Mouse (Mus musculus) ES-Bruce4 (cell line): ENCODE data around the gene Mga. TPM values are rescaled to one million over a fixed set of nuclear protein-coding genes. Genes with fewer than 3 reads are reported as not detected.

Experiments
- H3K27ac ChIP-seq: 2 replicates; pipeline ENCODE4 v1.5.1; 2012; ENCODE audit warnings: low read length, inconsistent platforms; ENCODE audit not compliant: insufficient read depth
- H3K27me3 ChIP-seq: 2 replicates; pipeline ENCODE4 v1.6.1; 2012; ENCODE audit warnings: mild to moderate bottlenecking, low read length, inconsistent platforms; ENCODE audit not compliant: control insufficient read depth, poor library complexity, insufficient read depth, severe bottlenecking
- H3K36me3 ChIP-seq: 2 replicates; pipeline ENCODE4 v1.6.1; 2012; ENCODE audit warnings: inconsistent platforms, mild to moderate bottlenecking, low read length, moderate library complexity; ENCODE audit not compliant: control insufficient read depth, poor library complexity, insufficient read depth, severe bottlenecking
- H3K4me1 ChIP-seq: one replicate; pipeline ENCODE4 v1.8.1; 2011; ENCODE audit warnings: low read length; ENCODE audit not compliant: control insufficient read depth, insufficient read depth
- H3K4me3 ChIP-seq: 2 replicates; pipeline ENCODE4 v1.5.1; 2011; ENCODE audit warnings: low read depth, mild to moderate bottlenecking, low read length
- H3K9ac ChIP-seq: 2 replicates; pipeline ENCODE4 v1.6.1; 2012; ENCODE audit warnings: low read depth, mild to moderate bottlenecking, inconsistent platforms; ENCODE audit not compliant: poor library complexity, severe bottlenecking
- H3K9me3 ChIP-seq: replicated peaks from 2 replicates; pipeline ENCODE4 v1.6.1; 2012; ENCODE audit warnings: mild to moderate bottlenecking, low read length, inconsistent platforms; ENCODE audit not compliant: control insufficient read depth, poor library complexity, insufficient read depth, severe bottlenecking
- CTCF ChIP-seq: IDR thresholded peaks from one replicate; pipeline ENCODE4 v1.8.1; 2011; ENCODE audit warnings: low read depth, low read length
- EP300 ChIP-seq: IDR thresholded peaks from 2 replicates; pipeline ENCODE4 v1.6.1; 2011; ENCODE audit warnings: low read depth, low read length; ENCODE audit not compliant: insufficient read depth
- POLR2A ChIP-seq: IDR thresholded peaks from one replicate; pipeline ENCODE4 v1.8.1; 2011; ENCODE audit warnings: low read length; ENCODE audit not compliant: insufficient read depth
- polyA plus RNA-seq: library from polyadenylated mRNA; stranded (reverse); fragments of >200 nt; gene quantifications from 2 replicates; pipeline ENCODE4 v1.2.4, GENCODE M21; 2011; ENCODE audit warnings: low read depth; ENCODE audit not compliant: missing spikeins, insufficient read depth, insufficient read length

Gene Mga
- polyA plus RNA-seq, 1 experiment, result 147 TPM

GRCm38 (mm10) chr2:119872371-119873104 lies 24.5 kb upstream of the Mga start:
- Histone ChIP-seq H3K4me3 (peak overlapping the region; percentile 58), H3K4me1 (no peaks in the 10 kb centered on the region), H3K27ac (no peak overlapping the region), H3K36me3 (no peaks in the 10 kb centered on the region), H3K9me3 (no peaks in the 10 kb centered on the region), H3K27me3 (no peaks in the 10 kb centered on the region), H3K9ac (peak overlapping the region; percentile 41)
- TF ChIP-seq POLR2A (no peak), CTCF (no peak), EP300 (0 out of 2 replicates have a peak, but pooled peaks have one; percentile 4)

GRCm38 (mm10) chr2:119873105-119873464 lies 23.9 kb upstream of the Mga start:
- Histone ChIP-seq H3K4me1 (no peaks in the 10 kb centered on the region), H3K9me3 (no peaks in the 10 kb centered on the region), H3K27me3 (no peaks in the 10 kb centered on the region), H3K36me3 (no peaks in the 10 kb centered on the region), H3K4me3 (peak overlapping the region; percentile 58), H3K9ac (peak overlapping the region; percentile 41), H3K27ac (no peak overlapping the region)
- TF ChIP-seq CTCF (no peak), EP300 (peak; percentile 73; the same call in 1 of the 2 replicates), POLR2A (no peak)

GRCm38 (mm10) chr2:119875981-119876380 lies 21.0 kb upstream of the Mga start:
- Histone ChIP-seq H3K9ac (no peak overlapping the region), H3K27ac (no peak overlapping the region), H3K4me3 (no peak overlapping the region), H3K4me1 (no peaks in the 10 kb centered on the region), H3K36me3 (no peaks in the 10 kb centered on the region; the same call in 1 of the 2 replicates), H3K27me3 (no peaks in the 10 kb centered on the region), H3K9me3 (no peaks in the 10 kb centered on the region)
- no peak for TF ChIP-seq EP300
- no peak for TF ChIP-seq CTCF
- no peak for TF ChIP-seq POLR2A

- TF ChIP-seq EP300 (no peak), POLR2A (no peak), CTCF (no peak)
- Histone ChIP-seq H3K9me3 (no peaks in the 10 kb centered on the region), H3K27ac (no peak overlapping the region), H3K4me1 (no peaks in the 10 kb centered on the region), H3K4me3 (no peak overlapping the region), H3K9ac (no peak overlapping the region), H3K36me3 (no peaks in the 10 kb centered on the region), H3K27me3 (no peaks in the 10 kb centered on the region)
Observed at GRCm38 (mm10) chr2:119887201-119887600, 9.8 kb upstream of the Mga start.

GRCm38 (mm10) chr2:119896553-119897089 lies 407 bp upstream of the Mga start:
- TF ChIP-seq CTCF, result no peak
- TF ChIP-seq POLR2A, result no peak
- Histone ChIP-seq H3K36me3 (peaks cover 2% of the 10 kb centered on the region), H3K9me3 (no peaks in the 10 kb centered on the region), H3K4me1 (no peaks in the 10 kb centered on the region), H3K27ac (peak overlapping the region; percentile 83), H3K27me3 (no peaks in the 10 kb centered on the region), H3K9ac (peak overlapping the region; percentile 34), H3K4me3 (peak overlapping the region; percentile 53)

- Histone ChIP-seq H3K27ac (peak overlapping the region; percentile 75), H3K4me1 (no peaks in the 10 kb centered on the region), H3K36me3 (peaks cover 14% of the 10 kb centered on the region), H3K9ac (peak overlapping the region; percentile 34), H3K27me3 (no peaks in the 10 kb centered on the region), H3K9me3 (no peaks in the 10 kb centered on the region), H3K4me3 (peak overlapping the region; percentile 72)
- 0 out of 2 replicates have a peak, but pooled peaks have one; percentile 23 for TF ChIP-seq EP300
- TF ChIP-seq POLR2A, result peak; percentile 82
- no peak for TF ChIP-seq CTCF
Observed at GRCm38 (mm10) chr2:119898141-119898594, 1.1 kb downstream of the Mga start.
